Comparison of ENCODE assay signal across 9 mouse cellular contexts in the genomic region with DNA sequence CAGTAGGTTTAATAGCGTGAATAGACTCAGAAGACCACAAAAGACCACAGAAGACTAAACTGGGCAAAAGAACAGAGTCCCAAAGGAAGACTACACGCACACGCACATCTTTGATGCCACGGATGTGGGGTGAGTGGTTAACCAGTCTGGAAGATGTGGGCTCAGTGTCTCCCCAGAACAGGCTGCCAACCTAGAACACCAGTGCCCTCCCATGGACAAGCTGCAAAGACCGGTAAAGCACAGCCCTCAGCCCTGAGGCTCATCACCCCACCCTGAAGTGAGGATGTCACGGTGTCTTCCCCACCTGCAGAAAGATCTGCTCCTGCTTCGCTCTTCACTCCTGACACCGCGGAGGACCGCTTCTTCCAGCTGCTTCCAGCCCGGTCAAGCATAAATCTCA.
DNase-seq lines count a peak whose midpoint lies in the region; ATAC-seq and TF ChIP-seq lines count a peak whose summit lies in the region.
"Had no signal": no experiment of that assay in that cellular context is flagged by ENCODE, and none has a peak within 500 bp of the region (broad histone marks: within the 10 kb centered on the region; RNA-seq: fewer than 3 reads in every experiment).

No protein-coding gene starts in this region.

- ATAC-seq in midbrain, embryonic 16.5 days, result 0 out of 2 replicates have a peak, but pooled peaks have one; percentile 39
- no peak for ATAC-seq in midbrain, embryonic 11.5 days (ENCODE audit: low FRiP score)

- peak; percentile 26 to 35 for DNase-seq in cerebellum, postnatal 14 days
- DNase-seq in cerebellum, adult 11-12 months, result no peak
- no peak for DNase-seq in midbrain, embryonic 11.5 days (ENCODE audit: low spot score, missing footprints)
- peak; percentile 56 to 61 for DNase-seq in left cerebral cortex, adult 2 months (ENCODE audit: extremely low spot score in 1 of 2, low spot score in 2 of 2)
- DNase-seq in right cerebral cortex, postnatal 4 days, result peak; percentile 51
- no peak for DNase-seq in heart, adult 8-10 months (ENCODE audit: low spot score)
- DNase-seq in heart, adult 9 months (ENCODE audit: low spot score in 2 of 2), result no peak
- DNase-seq: adrenal gland, postnatal 36 days had no signal

- no peaks in the 10 kb centered on the region for H3K36me3 ChIP-seq in midbrain, embryonic 16.5 days (ENCODE audit: control insufficient read depth, insufficient read depth, low read length)
- no peaks in the 10 kb centered on the region for H3K36me3 ChIP-seq in midbrain, embryonic 11.5 days (ENCODE audit: control insufficient read depth, insufficient read depth, low read length)

- no peak overlapping the region for H3K4me2 ChIP-seq in midbrain, embryonic 16.5 days (ENCODE audit: low read length)
- H3K4me2 ChIP-seq in midbrain, embryonic 11.5 days, result no peak overlapping the region

- H3K9ac ChIP-seq in midbrain, embryonic 16.5 days (ENCODE audit: low read depth, low read length), result no peak overlapping the region
- no peak overlapping the region for H3K9ac ChIP-seq in midbrain, embryonic 11.5 days (ENCODE audit: low read length)

- H3K9me3 ChIP-seq in midbrain, embryonic 16.5 days (replicated peaks; ENCODE audit: control insufficient read depth, low read length, poor library complexity, severe bottlenecking), result no peaks in the 10 kb centered on the region
- peaks cover 2% of the 10 kb centered on the region; the same call in 1 of the 2 replicates for H3K9me3 ChIP-seq in midbrain, embryonic 11.5 days (ENCODE audit: control insufficient read depth, low read length)

- TF ChIP-seq CTCF in left cerebral cortex, adult 2 months (IDR thresholded peaks at IDR 0.05), result peak; percentile 69

- WGBS in midbrain, embryonic 16.5 days, result 71% methylated on average over 11 of the region's 11 CpGs
- 81% methylated on average over 11 of the region's 11 CpGs for WGBS in midbrain, embryonic 11.5 days

- no peaks in the 10 kb centered on the region for H3K27me3 ChIP-seq in midbrain, embryonic 16.5 days (ENCODE audit: control insufficient read depth, insufficient read depth, low read depth, low read length)
- no peaks in the 10 kb centered on the region for H3K27me3 ChIP-seq in midbrain, embryonic 11.5 days (ENCODE audit: control insufficient read depth, insufficient read depth, low read length)

- no peak overlapping the region for H3K27ac ChIP-seq in midbrain, embryonic 16.5 days (ENCODE audit: low read length)
- no peak overlapping the region for H3K27ac ChIP-seq in midbrain, embryonic 11.5 days (ENCODE audit: low read depth, low read length)
- H3K27ac ChIP-seq in left cerebral cortex, adult 2 months, result no peak overlapping the region

- intact Hi-C loops in left cerebral cortex, adult 2 months (cut with DNase I), result loop anchor here (5.0 kb wide), 4 partner anchors 77 to 482 kb away; partner anchors contain the start of gene Ntrk2

- 0 out of 2 replicates have a peak, but pooled peaks cover 4% of the 10 kb centered on the region for H3K4me1 ChIP-seq in midbrain, embryonic 16.5 days (ENCODE audit: control insufficient read depth, insufficient read depth, low read length)
- H3K4me1 ChIP-seq in midbrain, embryonic 11.5 days (ENCODE audit: control insufficient read depth, insufficient read depth, low read length), result peaks cover 8% of the 10 kb centered on the region

- H3K4me3 ChIP-seq in midbrain, embryonic 16.5 days (ENCODE audit: low read depth, low read length), result no peak overlapping the region
- no peak overlapping the region for H3K4me3 ChIP-seq in midbrain, embryonic 11.5 days (ENCODE audit: low read depth, low read length)
- H3K4me3 ChIP-seq in left cerebral cortex, adult 2 months, result no peak overlapping the region

Comparison
In these comparisons a context has a peak if more than half of its experiments do, and no peak if none do; other contexts are left out.
1. DNase-seq: peak in cerebellum, postnatal 14 days (2 of 2), left cerebral cortex, adult 2 months (2 of 2) and right cerebral cortex, postnatal 4 days (single experiment); none in cerebellum, adult 11-12 months (single experiment), midbrain, embryonic 11.5 days (single experiment), heart, adult 8-10 months (single experiment) and heart, adult 9 months (0 of 2).